Mouse (Mus musculus): Measurements from ENCODE around the gene Antxr2.

DNA sequence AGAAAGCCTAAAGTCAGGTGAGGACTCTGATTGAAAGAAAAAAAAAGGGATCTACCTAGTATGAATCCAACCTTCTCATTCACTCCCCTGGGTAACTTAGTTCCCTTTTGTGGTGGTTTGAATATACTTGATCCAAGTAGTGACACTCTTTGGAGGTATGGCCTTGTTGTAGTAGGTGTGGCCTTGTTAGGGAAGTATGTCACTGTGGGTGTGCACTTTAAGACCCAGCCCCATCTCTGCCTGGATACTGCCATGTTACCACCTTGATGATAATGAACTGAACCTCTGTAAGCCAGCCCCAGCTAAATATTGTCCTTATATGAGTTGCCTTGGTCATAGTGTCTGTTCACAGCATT, 190.9 kb downstream of the Antxr2 start:
- TF ChIP-seq CTCF (conservative IDR thresholded peaks at IDR 0.05; ENCODE audit: insufficient read depth, insufficient read length, low read depth, low read length): no peak
- no peak for TF ChIP-seq POLR2A (IDR thresholded peaks at IDR 0.05; ENCODE audit: low read depth, low read length)

All from kidney, adult 2 months (tissue).